Mouse (Mus musculus) kidney, adult 10 weeks (tissue): Measurements from ENCODE around the gene Skil. TPM values are rescaled to one million over a fixed set of nuclear protein-coding genes. Genes with fewer than 3 reads are reported as not detected.

ENCODE experiments used
- polyA plus RNA-seq: library from polyadenylated mRNA; stranded (reverse); fragments of 350-450 nt; fragmentation: Illumina TruSeq; extraction: RNeasy Lipid Tissue Mini Kit (QIAGEN cat#74804); gene quantifications from one replicate; pipeline ENCODE4 v1.2.3, GENCODE M21; 2014; ENCODE audit warnings: low read depth, low replicate concordance

The Skil gene
- 32.0 TPM for polyA plus RNA-seq

DNA sequence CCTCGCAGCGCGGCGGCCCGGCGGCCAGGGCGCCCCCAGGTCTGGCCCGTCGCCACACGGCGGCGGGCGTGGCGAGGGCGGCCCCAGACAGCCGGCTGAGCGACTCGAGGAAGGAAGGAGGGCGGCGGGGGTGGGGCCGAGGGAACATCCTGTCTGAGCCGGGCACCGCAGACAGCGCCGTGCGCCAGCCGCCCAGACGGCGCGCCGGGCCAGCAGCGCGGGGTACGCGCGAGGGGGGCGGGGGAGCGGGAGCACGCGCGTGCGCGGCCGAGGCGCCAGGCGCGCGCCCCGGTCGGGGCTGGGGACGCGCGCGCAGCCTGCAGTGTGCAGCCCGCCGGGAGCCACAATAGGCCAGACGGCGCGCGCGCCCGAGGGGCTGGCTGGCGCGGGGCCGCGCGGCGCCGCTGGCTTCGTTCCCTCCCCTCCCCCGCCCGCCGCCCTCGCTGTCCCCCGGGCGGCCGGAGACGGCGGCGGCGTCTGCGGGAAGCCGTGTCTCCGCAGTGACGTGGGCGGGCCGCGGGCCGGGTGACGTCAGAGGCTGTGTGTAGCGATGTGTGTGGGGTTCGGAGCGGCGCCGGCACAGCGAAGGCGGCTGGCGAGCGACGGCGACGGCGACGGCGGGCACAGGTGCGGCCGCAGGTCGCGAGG, at the start of gene Skil:
Gene Skil, plus strand, starts transcription at position 528 of the 648 bp plus-strand sequence.

DNA sequence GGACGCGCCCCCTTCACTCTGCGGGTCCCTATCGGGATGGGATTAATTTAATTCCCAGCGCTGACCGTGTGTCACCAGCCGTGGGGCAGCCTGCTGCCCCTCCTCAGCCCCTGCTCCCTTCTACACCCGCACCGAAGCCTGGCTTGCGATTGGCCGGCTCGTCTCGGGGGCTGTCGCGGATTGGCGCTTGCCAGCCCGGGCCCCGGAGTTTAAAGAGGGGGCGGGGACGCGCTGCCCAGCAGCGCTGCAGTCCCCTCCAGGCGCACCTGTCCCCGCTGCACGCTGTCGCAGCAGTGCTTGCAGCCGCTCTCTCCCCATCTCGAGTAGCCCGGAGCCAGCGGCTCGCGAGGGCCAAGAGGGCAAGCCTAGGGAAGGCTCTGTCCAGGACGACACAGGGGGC, 54.8 kb downstream of the Skil start, which contains the start of gene Cldn11:
Gene Cldn11, plus strand, starts transcription at position 215 of the 400 bp plus-strand sequence.

Other genes with a start within 250 kb of the Skil start
- 49.6 TPM for gene Gpr160, start 239.1 kb upstream of the Skil start, polyA plus RNA-seq
- gene Phc3, start 125.6 kb upstream of the Skil start, polyA plus RNA-seq, result 30.8 TPM
- 52.4 TPM for gene Prkci, start 99.3 kb upstream of the Skil start, polyA plus RNA-seq
- gene Cldn11, start 54.9 kb downstream of the Skil start, polyA plus RNA-seq, result 1.9 TPM
- gene Slc7a14, start 215.3 kb downstream of the Skil start, polyA plus RNA-seq, result not detected